Mouse (Mus musculus): ENCODE results near the gene Max. TPM values are rescaled to one million over a fixed set of nuclear protein-coding genes. Genes with fewer than 3 reads are reported as not detected.

Max gene
- polyA plus RNA-seq (2015; fragmentation: Illumina TruSeq; extraction: RNeasy Lipid Tissue Mini Kit (QIAGEN cat#74804); ENCODE audit: insufficient read depth, low replicate concordance) = 126 TPM

DNA sequence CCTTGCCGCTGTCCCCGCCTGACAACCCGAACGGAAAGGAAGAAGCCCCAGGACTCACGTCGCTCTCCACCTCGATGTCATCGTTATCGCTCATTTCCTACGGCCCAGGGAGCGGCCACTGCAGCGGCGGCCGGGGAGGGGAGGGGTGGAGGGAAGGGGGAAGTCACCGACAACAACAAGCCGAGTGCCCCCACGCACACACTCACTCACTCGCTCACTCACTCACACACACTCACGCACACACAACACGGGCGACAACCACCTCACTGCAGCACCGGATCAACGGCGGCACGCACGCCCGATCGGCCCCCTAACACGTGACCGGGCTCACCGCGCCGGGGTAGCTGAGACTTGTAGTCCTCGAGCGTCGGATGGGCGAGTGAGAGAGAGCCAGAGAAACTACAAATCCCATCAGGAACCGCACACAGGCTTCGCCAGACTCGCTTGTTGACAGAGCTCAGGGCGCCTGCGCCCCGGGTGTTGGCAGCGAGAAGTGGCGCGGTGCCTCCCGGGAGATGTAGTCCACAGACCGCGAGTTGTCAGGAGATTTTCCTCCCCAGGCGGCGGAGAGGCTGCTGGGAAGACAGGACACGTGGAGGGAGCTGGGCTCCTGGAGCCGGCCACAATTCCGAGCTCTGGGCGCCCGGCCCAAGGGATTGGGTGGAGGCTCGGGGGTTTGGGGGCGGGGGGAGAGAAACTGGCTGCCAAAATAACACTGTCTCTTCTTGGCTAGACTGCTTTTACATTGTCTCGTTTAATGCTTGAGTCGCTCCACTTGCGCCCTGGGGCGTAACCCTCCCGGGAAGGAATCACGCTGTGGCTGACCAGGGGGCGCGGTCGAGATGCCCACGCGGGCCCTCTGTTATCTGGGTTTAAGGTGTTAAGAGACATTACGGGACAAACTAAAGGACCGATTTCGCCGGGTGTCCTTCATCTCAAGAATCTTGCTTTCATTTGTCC, at the start of gene Max:
TSS of gene Max (minus strand) at position 270 of the 960 bp plus-strand sequence.

Other genes with a start within 250 kb of the Max start
- 100 TPM for gene Churc1, start 196.7 kb downstream of the Max start, polyA plus RNA-seq (2015; fragmentation: Illumina TruSeq; extraction: RNeasy Lipid Tissue Mini Kit (QIAGEN cat#74804); ENCODE audit: insufficient read depth, low replicate concordance)
- 7.8 TPM for gene Fntb, start 196.6 kb downstream of the Max start, polyA plus RNA-seq (2015; fragmentation: Illumina TruSeq; extraction: RNeasy Lipid Tissue Mini Kit (QIAGEN cat#74804); ENCODE audit: insufficient read depth, low replicate concordance)
- gene Gpx2, start 166.6 kb downstream of the Max start, polyA plus RNA-seq (2015; fragmentation: Illumina TruSeq; extraction: RNeasy Lipid Tissue Mini Kit (QIAGEN cat#74804); ENCODE audit: insufficient read depth, low replicate concordance) = not detected
- gene Rab15, start 139.3 kb downstream of the Max start, polyA plus RNA-seq (2015; fragmentation: Illumina TruSeq; extraction: RNeasy Lipid Tissue Mini Kit (QIAGEN cat#74804); ENCODE audit: insufficient read depth, low replicate concordance) = 1.5 TPM